Mouse (Mus musculus) cerebellum, adult 8-10 months (tissue): ENCODE measurements around the gene Mov10l1.
A peak's percentile ranks its signal among the peaks of the same experiment; 100 is the strongest.

Experiments used
- DNase-seq: peaks from one replicate; pipeline ENCODE4 v3.0.0; 2022

The Mov10l1 gene

GRCm38 (mm10) chr15:89020085-89020484 lies 37.4 kb downstream of the Mov10l1 start:
- DNase-seq, result no peak

GRCm38 (mm10) chr15:89020492-89020891 lies 37.8 kb downstream of the Mov10l1 start:
- no peak for DNase-seq

- DNase-seq, result no peak
Measured at GRCm38 (mm10) chr15:89044381-89044780, 61.7 kb downstream of the Mov10l1 start.

- DNase-seq, result no peak
Measured at GRCm38 (mm10) chr15:89046356-89046755, 63.6 kb downstream of the Mov10l1 start.

- DNase-seq, result no peak
Measured at GRCm38 (mm10) chr15:89054666-89055065, 72.0 kb downstream of the Mov10l1 start.

- DNase-seq, result no peak
Measured at GRCm38 (mm10) chr15:89058736-89059135, 76.0 kb downstream of the Mov10l1 start.

- DNase-seq, result peak; percentile 64
Measured at GRCm38 (mm10) chr15:89059161-89059931, 76.6 kb downstream of the Mov10l1 start, which contains the start of gene Panx2. Gene Panx2, plus strand, starts transcription at chr15:89059734.

GRCm38 (mm10) chr15:89060032-89060681 lies 77.4 kb downstream of the Mov10l1 start:
- peak; percentile 69 for DNase-seq

GRCm38 (mm10) chr15:89060811-89061460 lies 78.2 kb downstream of the Mov10l1 start:
- DNase-seq, result peak; percentile 40

- peak; percentile 25 for DNase-seq
Measured at GRCm38 (mm10) chr15:89061761-89062517, 79.2 kb downstream of the Mov10l1 start.

- DNase-seq, result peak; percentile 21
Measured at GRCm38 (mm10) chr15:89062518-89062910, 79.8 kb downstream of the Mov10l1 start.

GRCm38 (mm10) chr15:89063001-89063400 lies 80.3 kb downstream of the Mov10l1 start:
- DNase-seq, result peak; percentile 38

- DNase-seq, result peak; percentile 75
Measured at GRCm38 (mm10) chr15:89063536-89063935, 80.8 kb downstream of the Mov10l1 start.

GRCm38 (mm10) chr15:89064891-89065290 lies 82.2 kb downstream of the Mov10l1 start:
- peak; percentile 19 for DNase-seq

- peak; percentile 20 for DNase-seq
Measured at GRCm38 (mm10) chr15:89067609-89068008, 84.9 kb downstream of the Mov10l1 start.

- DNase-seq, result peak; percentile 15
Measured at GRCm38 (mm10) chr15:89068226-89068625, 85.5 kb downstream of the Mov10l1 start.

GRCm38 (mm10) chr15:89069336-89069840 lies 86.7 kb downstream of the Mov10l1 start:
- peak; percentile 11 for DNase-seq

GRCm38 (mm10) chr15:89070606-89071005 lies 87.9 kb downstream of the Mov10l1 start:
- peak; percentile 29 for DNase-seq

- DNase-seq, result no peak
Measured at GRCm38 (mm10) chr15:89073993-89074603, 91.4 kb downstream of the Mov10l1 start.

- no peak for DNase-seq
Measured at GRCm38 (mm10) chr15:89074613-89075477, 92.1 kb downstream of the Mov10l1 start, which contains the start of gene Trabd. Gene Trabd, plus strand, starts transcription at chr15:89075124.
